ENCODE assay signal across 23 mouse cellular contexts in the genomic region with DNA sequence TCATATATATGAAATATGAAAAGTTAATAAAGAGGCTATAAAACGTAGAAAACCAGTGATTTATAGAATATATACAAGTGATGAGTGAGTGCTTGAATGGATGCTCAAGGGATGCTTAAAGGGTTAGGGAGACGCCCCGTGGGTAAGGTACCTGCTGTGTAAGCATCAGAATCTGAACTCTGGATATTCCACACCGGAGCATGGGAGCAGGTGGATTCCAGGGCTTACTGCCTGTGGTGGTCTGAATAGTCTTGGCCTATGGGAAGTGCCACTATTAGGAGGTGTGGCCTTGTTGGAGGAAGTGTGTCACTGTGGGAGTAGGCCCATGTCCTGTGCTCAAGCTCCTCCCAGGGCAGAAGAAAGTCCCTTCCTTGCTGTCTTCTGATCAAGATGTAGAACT.
DNase-seq lines count a peak whose midpoint lies in the region; ATAC-seq and TF ChIP-seq lines count a peak whose summit lies in the region.
"Had no signal": no experiment of that assay in that cellular context is flagged by ENCODE, and none has a peak within 500 bp of the region (broad histone marks: within the 10 kb centered on the region; RNA-seq: fewer than 3 reads in every experiment).

No protein-coding gene starts in this region.

- peak; percentile 69 for DNase-seq in heart, embryonic 10.5 days (ENCODE audit: low spot score)
- DNase-seq in heart, adult 18-20 months: no peak
- DNase-seq in CH12.LX (ENCODE audit: extremely low read depth): peak; percentile 19
- DNase-seq in embryonic facial prominence, embryonic 10.5 days (ENCODE audit: low spot score): peak; percentile 3
- DNase-seq: adrenal gland, adult 8-10 months; adrenal gland, postnatal 14 days; adrenal gland, postnatal 36 days; cerebellum, adult 11-12 months; cerebellum, adult 2 months; cerebellum, adult 9-10 months; cerebellum, postnatal 10 days; cerebellum, postnatal 25 days; forebrain, postnatal 0 days had no signal

- dilution Hi-C loops in CH12.LX (cut with MboI; ENCODE audit: extremely low pct_ligation_motif_present, extremely low pct_unique_long_range_greater_than_20kb, low sequenced_read_pairs): no loop called here

- H3K4me1 ChIP-seq in heart, embryonic 10.5 days: no peaks in the 10 kb centered on the region
- peaks cover 2 to 19% of the 10 kb centered on the region in 2 experiments; a peak in 3 of 4 replicates for H3K4me1 ChIP-seq in CH12.LX (ENCODE audit: control insufficient read depth in 1 of 2, insufficient read depth in 2 of 2)
- peaks cover 16% of the 10 kb centered on the region for H3K4me1 ChIP-seq in embryonic facial prominence, embryonic 10.5 days
- H3K4me1 ChIP-seq: embryonic facial prominence, embryonic 13.5 days; embryonic facial prominence, embryonic 15.5 days had no signal

- no peaks in the 10 kb centered on the region for H3K27me3 ChIP-seq in heart, embryonic 10.5 days (ENCODE audit: insufficient read depth, poor library complexity, severe bottlenecking)
- H3K27me3 ChIP-seq in CH12.LX (replicated peaks): no peaks in the 10 kb centered on the region
- H3K27me3 ChIP-seq in embryonic facial prominence, embryonic 10.5 days (replicated peaks; ENCODE audit: low read depth, poor library complexity, severe bottlenecking): no peaks in the 10 kb centered on the region
- H3K27me3 ChIP-seq: embryonic facial prominence, embryonic 13.5 days; embryonic facial prominence, embryonic 15.5 days; forebrain, embryonic 12.5 days; forebrain, embryonic 15.5 days; Patski had no signal

- TF ChIP-seq POLR2A in CH12.LX (IDR thresholded peaks at IDR 0.05; ENCODE audit: low read depth, low read length): no peak

- ATAC-seq in inflammation-experienced regulatory T-cells, adult 6 months: no peak
- ATAC-seq: activated CD4-positive, CD25-positive, alpha-beta regulatory T cell, adult 4 months; forebrain, embryonic 15.5 days; forebrain, postnatal 0 days; Patski had no signal

- H3K79me2 ChIP-seq in CH12.LX (replicated peaks; ENCODE audit: control insufficient read depth, extremely low read depth, insufficient read depth, poor library complexity, severe bottlenecking): no peaks in the 10 kb centered on the region

- no peak for TF ChIP-seq RAD21 in CH12.LX (IDR thresholded peaks at IDR 0.05; ENCODE audit: low read depth, low read length)

- H3K27ac ChIP-seq in heart, embryonic 10.5 days: no peak overlapping the region
- no peak overlapping the region for H3K27ac ChIP-seq in CH12.LX (ENCODE audit: insufficient read depth, low read depth)
- no peak overlapping the region for H3K27ac ChIP-seq in embryonic facial prominence, embryonic 10.5 days (replicated peaks)
- H3K27ac ChIP-seq: embryonic facial prominence, embryonic 13.5 days; embryonic facial prominence, embryonic 15.5 days; forebrain, embryonic 10.5 days; forebrain, embryonic 12.5 days; forebrain, embryonic 15.5 days had no signal

- 85% methylated on average over 4 of the region's 4 CpGs for WGBS in heart, embryonic 10.5 days
- 92% methylated on average over 4 of the region's 4 CpGs for WGBS in embryonic facial prominence, embryonic 10.5 days

- H3K4me3 ChIP-seq in heart, embryonic 10.5 days: no peak overlapping the region
- peak overlapping the region in 1 of 3 experiments; percentile 31 for H3K4me3 ChIP-seq in CH12.LX (replicated peaks in 1 of 3; ENCODE audit: low read depth in 2 of 3, low read length in 2 of 3, poor library complexity in 1 of 3)
- H3K4me3 ChIP-seq in embryonic facial prominence, embryonic 10.5 days: no peak overlapping the region
- H3K4me3 ChIP-seq: embryonic facial prominence, embryonic 13.5 days; embryonic facial prominence, embryonic 15.5 days; erythroblast, embryonic 14.5 days; forebrain, embryonic 10.5 days; forebrain, embryonic 12.5 days; forebrain, embryonic 15.5 days had no signal

- H3K9ac ChIP-seq in CH12.LX (ENCODE audit: insufficient read depth, low read depth): no peak overlapping the region
- H3K9ac ChIP-seq: embryonic facial prominence, embryonic 13.5 days; embryonic facial prominence, embryonic 15.5 days; forebrain, embryonic 12.5 days; forebrain, embryonic 15.5 days; forebrain, postnatal 0 days had no signal

- no peaks in the 10 kb centered on the region for H3K9me3 ChIP-seq in heart, embryonic 10.5 days
- H3K9me3 ChIP-seq in CH12.LX (replicated peaks; ENCODE audit: low read length): no peaks in the 10 kb centered on the region
- no peaks in the 10 kb centered on the region for H3K9me3 ChIP-seq in embryonic facial prominence, embryonic 10.5 days
- H3K9me3 ChIP-seq: embryonic facial prominence, embryonic 13.5 days; embryonic facial prominence, embryonic 15.5 days; forebrain, embryonic 10.5 days; forebrain, embryonic 12.5 days; forebrain, embryonic 15.5 days; G1E had no signal

- in situ Hi-C loops in CH12.LX (cut with MboI; ENCODE audit: low pct_ligation_motif_present, low pct_unique_long_range_greater_than_20kb, low sequenced_read_pairs): no loop called here

- H3K4me2 ChIP-seq in CH12.LX (ENCODE audit: insufficient read depth, low read depth, poor library complexity, severe bottlenecking): no peak overlapping the region
- H3K4me2 ChIP-seq: embryonic facial prominence, embryonic 13.5 days; embryonic facial prominence, embryonic 15.5 days; forebrain, embryonic 12.5 days; forebrain, embryonic 15.5 days had no signal

- no peaks in the 10 kb centered on the region for H3K36me3 ChIP-seq in heart, embryonic 10.5 days
- no peaks in the 10 kb centered on the region for H3K36me3 ChIP-seq in CH12.LX (replicated peaks in 1 of 2; ENCODE audit: control insufficient read depth in 1 of 2, insufficient read depth in 1 of 2, low read length in 1 of 2)
- H3K36me3 ChIP-seq in embryonic facial prominence, embryonic 10.5 days (replicated peaks): no peaks in the 10 kb centered on the region
- H3K36me3 ChIP-seq: embryonic facial prominence, embryonic 13.5 days; embryonic facial prominence, embryonic 15.5 days; forebrain, embryonic 10.5 days; forebrain, embryonic 12.5 days; forebrain, embryonic 15.5 days; G1E had no signal

- TF ChIP-seq EP300 in CH12.LX (IDR thresholded peaks at IDR 0.05; ENCODE audit: low read length): no peak

- no peak for TF ChIP-seq CTCF in CH12.LX (conservative IDR thresholded peaks at IDR 0.05 in 1 of 2, IDR thresholded peaks at IDR 0.05 in 1 of 2; ENCODE audit: low read depth in 2 of 2, low read length in 2 of 2)

TF ChIP-seq in CH12.LX, 34 proteins besides CTCF, POLR2A, EP300 and RAD21:
- no peak for TF ChIP-seq IRF4 (IDR thresholded peaks at IDR 0.05; ENCODE audit: low read depth, low read length)
- TF ChIP-seq BHLHE40 (IDR thresholded peaks at IDR 0.05; ENCODE audit: low read depth, low read length): no peak
- no peak for TF ChIP-seq ZNF384 (IDR thresholded peaks at IDR 0.05; ENCODE audit: low read depth, low read length)
- TF ChIP-seq USF1 (IDR thresholded peaks at IDR 0.05; ENCODE audit: low read depth, low read length): no peak
- no peak for TF ChIP-seq ELF1 (IDR thresholded peaks at IDR 0.05; ENCODE audit: low read depth, low read length)

Comparison
In these comparisons a context has a peak if more than half of its experiments do, and no peak if none do; other contexts are left out.
1. DNase-seq: peak in heart, embryonic 10.5 days (single experiment), CH12.LX (single experiment) and embryonic facial prominence, embryonic 10.5 days (single experiment); none in heart, adult 18-20 months (0 of 2).